Mouse (Mus musculus) kidney, adult 2 months (tissue): Measurements from ENCODE around the gene Lcn9.

Experiments used
- CTCF ChIP-seq: fragments of 200-500 bp; conservative IDR thresholded peaks from 2 replicates; pipeline ENCODE4 v1.5.1; 2011; ENCODE audit warnings: low read depth, mild to moderate bottlenecking, control low read depth, low read length, moderate library complexity, mixed read lengths; ENCODE audit not compliant: insufficient read depth, insufficient read length
- POLR2A ChIP-seq: fragments of 200-500 bp; IDR thresholded peaks from one replicate; pipeline ENCODE4 v1.6.1; 2011; ENCODE audit warnings: low read depth, low read length, control low read depth

- TF ChIP-seq POLR2A, result no peak
- TF ChIP-seq CTCF, result no peak
Observed at GRCm38 (mm10) chr2:25798065-25798464, 24.9 kb upstream of the Lcn9 start.
